Mouse (Mus musculus) urinary bladder, postnatal 0 days (tissue): Measurements from ENCODE around the gene Mcemp1. TPM values are rescaled to one million over a fixed set of nuclear protein-coding genes. Genes with fewer than 3 reads are reported as not detected.

Experiments used
- polyA plus RNA-seq: library from polyadenylated mRNA; unstranded; fragments of >200 nt; fragmentation: Nextera tagmentation; extraction: Ambion mirVana; gene quantifications from 2 replicates; pipeline ENCODE4 v1.2.1, GENCODE M21; 2015

The Mcemp1 gene
- 0.69 and 7.5 TPM in 2 replicates for polyA plus RNA-seq

DNA sequence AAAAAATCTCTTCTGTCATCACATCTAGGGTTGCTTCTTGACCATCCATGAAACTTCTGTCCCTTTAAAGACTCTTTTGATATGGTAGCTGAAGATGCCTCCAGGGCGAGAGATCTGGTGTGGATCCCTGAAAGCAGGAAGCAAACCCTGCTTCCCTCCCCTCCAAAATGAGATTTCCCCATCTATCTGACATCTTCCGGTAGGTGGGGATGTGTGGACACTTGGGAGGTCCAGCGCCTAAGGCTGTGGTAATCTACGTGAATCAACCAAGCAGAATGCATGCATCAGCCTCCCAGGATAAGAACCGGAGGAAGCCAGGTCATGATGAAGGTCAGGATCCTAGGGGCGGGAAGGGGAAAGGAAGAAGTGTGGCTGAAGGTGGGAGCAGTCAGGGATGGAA lies at the start of gene Mcemp1:
Mcemp1 (plus strand) TSS at position 248 of the 400 bp plus-strand sequence.

DNA sequence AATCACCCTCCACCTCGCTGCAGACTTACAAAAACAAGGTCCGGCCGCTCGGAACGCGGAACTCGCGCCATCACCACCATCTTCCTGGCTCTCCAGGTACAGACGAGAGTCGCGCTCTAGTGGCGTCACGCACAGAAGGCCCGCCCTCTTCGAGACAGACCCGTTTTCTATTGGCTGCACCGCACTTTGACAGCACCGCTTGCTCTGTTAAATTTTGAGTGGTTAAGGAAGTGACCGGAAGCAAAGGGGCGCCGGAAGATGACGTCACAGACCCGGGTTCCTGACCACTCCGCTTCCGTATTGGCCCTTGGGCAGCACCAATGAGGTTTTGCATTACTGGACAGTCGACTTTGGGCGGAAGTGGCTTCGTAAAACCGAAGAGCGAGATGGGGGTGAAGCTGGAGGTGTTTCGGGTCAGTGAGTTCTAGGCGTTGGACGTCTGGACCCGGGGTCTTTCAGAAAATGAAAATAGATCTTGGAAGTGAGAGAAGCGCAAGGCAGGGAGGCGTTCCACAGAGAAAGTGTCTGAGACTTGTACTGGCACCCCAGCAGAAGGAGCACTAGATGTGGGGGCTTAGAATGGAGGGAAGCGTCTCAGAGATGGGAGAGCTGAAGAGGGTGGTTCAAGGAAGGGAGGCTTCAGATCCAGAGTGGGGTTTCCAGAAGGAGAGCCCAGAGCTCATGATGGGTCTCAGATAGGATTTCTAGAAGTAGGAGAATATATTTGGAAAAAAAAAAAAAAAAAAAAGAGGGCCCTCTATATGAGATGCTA lies 44.2 kb upstream of the Mcemp1 start, which contains the start of the genes Xab2 and Pet100:
Xab2 (minus strand) TSS at position 118 of the 772 bp plus-strand sequence.
Pet100 (plus strand) TSS at position 350 of the 772 bp plus-strand sequence.

GRCm38 (mm10) chr8:3625445-3625844 lies 40.1 kb upstream of the Mcemp1 start, which contains the start of gene Pcp2:
Gene Pcp2 (minus strand): TSS chr8:3625545.

GRCm38 (mm10) chr8:3630647-3631477 lies 34.7 kb upstream of the Mcemp1 start, which contains the start of gene Stxbp2:
Gene Stxbp2 (plus strand): TSS chr8:3630955.

GRCm38 (mm10) chr8:3655526-3655925 lies 10.0 kb upstream of the Mcemp1 start, which contains the start of gene Retn:
Gene Retn (plus strand): TSS chr8:3655770.

DNA sequence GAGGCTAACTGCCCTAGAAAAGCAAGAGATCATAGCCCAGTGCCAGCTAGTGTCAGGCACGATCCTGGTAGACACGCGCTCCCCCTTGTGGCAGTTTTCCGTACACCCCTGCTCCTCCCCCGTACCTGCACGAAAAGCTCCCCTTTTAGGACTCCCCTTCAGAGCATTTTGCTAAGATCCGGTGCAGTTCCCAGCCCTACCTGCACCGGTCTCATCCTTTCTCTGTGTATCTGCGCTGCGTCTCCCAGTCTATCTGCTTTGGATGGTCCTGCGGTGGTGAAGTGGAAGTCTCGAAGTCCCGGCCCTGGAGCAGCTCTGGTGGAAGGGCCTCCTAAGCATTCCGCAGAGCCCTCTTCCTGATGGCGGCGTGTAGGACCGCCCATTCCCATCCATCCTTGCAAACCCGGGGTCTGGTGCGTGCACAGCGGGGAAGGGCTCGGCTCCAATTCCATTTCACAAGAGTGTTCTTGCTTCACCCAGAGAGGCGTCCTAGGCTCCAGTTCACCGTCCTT lies 6.5 kb downstream of the Mcemp1 start, which contains the start of gene Fcor:
Fcor (minus strand) TSS at position 383 of the 512 bp plus-strand sequence.

DNA sequence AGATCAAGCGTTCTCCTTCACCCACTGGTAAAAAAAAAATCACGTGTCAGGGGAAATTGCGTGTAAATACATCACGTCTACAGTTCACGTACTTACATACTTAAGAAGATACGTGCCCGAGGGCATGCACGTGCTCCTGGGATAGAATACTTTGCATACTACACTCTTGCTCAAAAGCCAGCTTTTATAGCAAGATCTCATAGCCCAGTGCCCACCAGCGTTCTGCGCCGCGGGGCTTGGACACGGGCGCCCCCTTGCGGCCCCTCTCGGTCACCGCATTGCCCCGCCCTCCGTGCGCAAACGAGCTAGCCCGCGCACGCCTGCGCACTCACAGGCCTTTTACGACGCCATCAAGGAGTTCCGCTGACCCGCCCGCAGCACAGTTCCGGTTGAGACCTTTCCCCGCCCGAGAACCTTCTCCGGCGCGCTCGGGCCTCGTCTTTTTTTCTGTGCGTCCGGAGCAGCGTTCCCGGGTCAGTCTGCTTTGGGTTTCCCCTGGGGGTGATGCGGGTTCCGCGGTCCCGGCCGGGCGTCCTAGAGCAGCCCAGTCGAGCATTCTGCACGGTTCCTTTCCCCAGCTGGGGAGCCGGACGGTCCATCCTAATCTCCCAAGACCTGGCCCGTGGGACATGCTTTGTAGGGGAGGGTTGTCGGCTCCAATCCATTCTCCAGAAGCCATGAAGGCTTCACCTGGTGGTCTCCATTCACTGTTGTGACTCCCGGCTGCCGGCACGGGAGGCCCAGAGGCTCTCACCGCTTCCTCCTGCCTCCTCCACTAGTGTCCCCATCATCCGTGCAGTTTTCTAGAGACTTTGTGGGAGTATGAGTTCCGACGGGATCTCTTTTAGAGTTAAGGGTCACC lies 10.8 kb downstream of the Mcemp1 start, which contains the start of gene Trappc5:
Trappc5 (plus strand) TSS at position 169 of the 862 bp plus-strand sequence.

DNA sequence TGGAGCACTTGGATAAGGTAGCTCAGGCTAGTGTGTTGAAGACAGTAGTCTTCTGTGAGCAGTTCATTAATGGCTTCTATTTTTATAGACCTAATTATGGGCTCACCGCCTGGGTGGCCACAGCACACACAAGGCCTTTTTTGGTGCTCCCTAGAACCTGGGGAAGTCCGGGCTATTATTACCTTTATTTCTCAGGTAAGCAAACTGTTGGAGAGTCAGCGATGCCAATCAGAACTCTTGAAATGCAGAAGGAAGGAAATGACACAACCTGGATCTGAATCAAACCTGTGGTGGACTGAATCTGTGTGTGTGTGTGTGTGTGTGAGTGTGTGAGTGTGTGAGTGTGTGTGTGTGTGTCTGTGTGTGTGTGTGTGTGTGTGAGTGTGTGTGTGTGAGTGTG lies 28.6 kb downstream of the Mcemp1 start, which contains the start of gene Fcer2a:
Fcer2a (minus strand) TSS at position 55 of the 400 bp plus-strand sequence.

Other genes starting within 250 kb of the Mcemp1 start
- 5.5 and 7.1 TPM in 2 replicates for gene Pex11g, start 198.1 kb upstream of the Mcemp1 start, polyA plus RNA-seq
- gene Tex45, start 194.9 kb upstream of the Mcemp1 start, polyA plus RNA-seq = 0.10 TPM in 1 of 2 replicates, not detected in the other
- 17.3 and 18.6 TPM in 2 replicates for gene Zfp358, start 172.6 kb upstream of the Mcemp1 start, polyA plus RNA-seq
- gene Mcoln1, start 165.3 kb upstream of the Mcemp1 start, polyA plus RNA-seq = 30.1 and 32.9 TPM in 2 replicates
- gene Pnpla6, start 150.4 kb upstream of the Mcemp1 start, polyA plus RNA-seq = 17.0 and 17.4 TPM in 2 replicates
- gene C330021F23Rik, start 97.8 kb upstream of the Mcemp1 start, polyA plus RNA-seq = 0.25 TPM in 1 of 2 replicates, not detected in the other
- gene Camsap3, start 78.5 kb upstream of the Mcemp1 start, polyA plus RNA-seq = 4.9 and 5.3 TPM in 2 replicates
- gene Xab2, start 44.4 kb upstream of the Mcemp1 start, polyA plus RNA-seq = 24.4 and 25.8 TPM in 2 replicates
- gene Pet100, start 44.2 kb upstream of the Mcemp1 start, polyA plus RNA-seq = 104 and 109 TPM in 2 replicates
- not detected in 2 replicates for gene Pcp2, start 40.2 kb upstream of the Mcemp1 start, polyA plus RNA-seq
- 72.6 and 85.6 TPM in 2 replicates for gene Stxbp2, start 34.8 kb upstream of the Mcemp1 start, polyA plus RNA-seq
- gene Retn, start 10.0 kb upstream of the Mcemp1 start, polyA plus RNA-seq = not detected in 2 replicates
- 3.4 and 8.5 TPM in 2 replicates for gene Fcor, start 6.6 kb downstream of the Mcemp1 start, polyA plus RNA-seq
- gene Trappc5, start 10.5 kb downstream of the Mcemp1 start, polyA plus RNA-seq = 23.6 and 24.4 TPM in 2 replicates
- gene Fcer2a, start 28.4 kb downstream of the Mcemp1 start, polyA plus RNA-seq = 0.08 TPM in 1 of 2 replicates, not detected in the other
- 0.10 and 0.37 TPM in 2 replicates for gene Clec4g, start 54.9 kb downstream of the Mcemp1 start, polyA plus RNA-seq
- not detected in 2 replicates for gene Cd209a, start 83.2 kb downstream of the Mcemp1 start, polyA plus RNA-seq
- gene Cd209e, start 188.6 kb downstream of the Mcemp1 start, polyA plus RNA-seq = not detected in 2 replicates
- not detected in 2 replicates for gene Cd209d, start 212.8 kb downstream of the Mcemp1 start, polyA plus RNA-seq